Comparison of ENCODE assay signal across 17 mouse cellular contexts in genomic region chr3:115993025-115993424, GRCm38 (mm10). TPM values are rescaled to one million over a fixed set of nuclear protein-coding genes. Genes with fewer than 3 reads are reported as not detected.
A peak's percentile ranks its signal among the peaks of the same experiment; 100 is the strongest.
DNase-seq lines count a peak whose midpoint lies in the region; ATAC-seq and TF ChIP-seq lines count a peak whose summit lies in the region.
"Had no signal": no experiment of that assay in that cellular context is flagged by ENCODE, and none has a peak within 500 bp of the region (broad histone marks: within the 10 kb centered on the region; RNA-seq: fewer than 3 reads in every experiment).

No protein-coding gene starts in this region.

- peak; percentile 49; the same call in 1 of the 2 replicates for ATAC-seq in liver, embryonic 12.5 days
- ATAC-seq in forebrain, postnatal 0 days, result no peak
- ATAC-seq: forebrain, embryonic 14.5 days; midbrain, embryonic 15.5 days; Patski had no signal

- TF ChIP-seq CTCF in forebrain, postnatal 0 days (IDR thresholded peaks at IDR 0.05; ENCODE audit: low read depth), result no peak

- no peaks in the 10 kb centered on the region for H3K27me3 ChIP-seq in liver, embryonic 12.5 days (replicated peaks)
- no peaks in the 10 kb centered on the region for H3K27me3 ChIP-seq in forebrain, postnatal 0 days (ENCODE audit: insufficient read depth, low read length)
- H3K27me3 ChIP-seq: heart, embryonic 15.5 days; limb, embryonic 12.5 days; lung, embryonic 15.5 days; midbrain, embryonic 15.5 days; Patski had no signal

- no peak overlapping the region for H3K4me3 ChIP-seq in liver, embryonic 12.5 days
- H3K4me3 ChIP-seq in forebrain, postnatal 0 days (ENCODE audit: low read depth, low read length), result no peak overlapping the region
- H3K4me3 ChIP-seq: heart, embryonic 15.5 days; limb, embryonic 12.5 days; lung, embryonic 15.5 days; midbrain, embryonic 15.5 days had no signal

- H3K36me3 ChIP-seq in liver, embryonic 12.5 days, result peaks cover 51% of the 10 kb centered on the region
- H3K36me3 ChIP-seq in forebrain, postnatal 0 days (ENCODE audit: insufficient read depth), result peaks cover 11% of the 10 kb centered on the region

- peak; percentile 10 for DNase-seq in kidney, adult 18-20 months
- no peak for DNase-seq in kidney, adult 11 months
- DNase-seq in kidney, postnatal 14 days, result peak; percentile 29
- DNase-seq in left cerebral cortex, postnatal 14 days (ENCODE audit: low spot score in 2 of 2), result no peak
- no peak for DNase-seq in forebrain, postnatal 0 days
- no peak for DNase-seq in frontal cortex, postnatal 10 days (ENCODE audit: low spot score in 2 of 2)
- no peak for DNase-seq in MN1 (ENCODE audit: low spot score)
- DNase-seq: cerebellum, adult 11-12 months; layer of hippocampus, postnatal 36 days; right cerebral cortex, postnatal 14 days had no signal

- no peak overlapping the region for H3K27ac ChIP-seq in liver, embryonic 12.5 days
- H3K27ac ChIP-seq in forebrain, postnatal 0 days (ENCODE audit: low read depth, low read length), result no peak overlapping the region
- H3K27ac ChIP-seq: heart, embryonic 15.5 days; limb, embryonic 12.5 days; lung, embryonic 15.5 days; midbrain, embryonic 15.5 days had no signal

- 79% methylated on average over 10 of the region's 10 CpGs for WGBS in liver, embryonic 12.5 days (ENCODE audit: insufficient replicate concordance)
- 86% methylated on average over 10 of the region's 10 CpGs for WGBS in forebrain, postnatal 0 days

- intact Hi-C loops in left cerebral cortex, postnatal 14 days (cut with DNase I), result no loop called here

- H3K4me2 ChIP-seq in liver, embryonic 12.5 days, result no peak overlapping the region
- no peak overlapping the region for H3K4me2 ChIP-seq in forebrain, postnatal 0 days (ENCODE audit: low read depth)
- H3K4me2 ChIP-seq: heart, embryonic 15.5 days; limb, embryonic 12.5 days; lung, embryonic 15.5 days; midbrain, embryonic 15.5 days had no signal

- H3K4me1 ChIP-seq in liver, embryonic 12.5 days, result no peaks in the 10 kb centered on the region
- no peaks in the 10 kb centered on the region for H3K4me1 ChIP-seq in forebrain, postnatal 0 days (ENCODE audit: insufficient read depth)
- H3K4me1 ChIP-seq: lung, embryonic 15.5 days; midbrain, embryonic 15.5 days had no signal

- H3K9ac ChIP-seq in liver, embryonic 12.5 days, result no peak overlapping the region
- H3K9ac ChIP-seq in forebrain, postnatal 0 days, result no peak overlapping the region
- H3K9ac ChIP-seq: heart, embryonic 15.5 days; limb, embryonic 12.5 days; lung, embryonic 15.5 days; midbrain, embryonic 15.5 days had no signal

- no peaks in the 10 kb centered on the region for H3K9me3 ChIP-seq in liver, embryonic 12.5 days (replicated peaks)
- H3K9me3 ChIP-seq in forebrain, postnatal 0 days (ENCODE audit: low read length), result no peaks in the 10 kb centered on the region
- H3K9me3 ChIP-seq: heart, embryonic 15.5 days; limb, embryonic 12.5 days; lung, embryonic 15.5 days; midbrain, embryonic 15.5 days had no signal

RNA-seq across cellular contexts. Expression of gene Slc30a7, which starts 14.2 kb away (rescaled TPM):
- polyA plus RNA-seq in liver, embryonic 12.5 days (2016; fragmentation: Nextera tagmentation; extraction: Ambion mirVana), result 13.4 and 14.2 TPM in 2 replicates
- 10 to 100 TPM; 24.2 to 26.9 TPM for total RNA-seq in left cerebral cortex, postnatal 14 days (2021)
- total RNA-seq in forebrain, postnatal 0 days (2014; rRNA removed), result 21.1 and 39.1 TPM in 2 replicates
- polyA plus RNA-seq in forebrain, postnatal 0 days (2015; fragmentation: Nextera tagmentation; extraction: Ambion mirVana), result 7.2 and 10.7 TPM in 2 replicates

RNA-seq across cellular contexts. Expression of gene Extl2, which starts 14.2 kb away (rescaled TPM):
- polyA plus RNA-seq in liver, embryonic 12.5 days (2016; fragmentation: Nextera tagmentation; extraction: Ambion mirVana), result 6.3 and 7.2 TPM in 2 replicates
- 10 to 100 TPM; 76.1 to 87.2 TPM for total RNA-seq in left cerebral cortex, postnatal 14 days (2021)
- total RNA-seq in forebrain, postnatal 0 days (2014; rRNA removed), result 38.3 and 40.3 TPM in 2 replicates
- 28.7 and 33.5 TPM in 2 replicates for polyA plus RNA-seq in forebrain, postnatal 0 days (2015; fragmentation: Nextera tagmentation; extraction: Ambion mirVana)

Comparison
In these comparisons a context has a peak if more than half of its experiments do, and no peak if none do; other contexts are left out.
1. DNase-seq: peak in kidney, adult 18-20 months (single experiment) and kidney, postnatal 14 days (single experiment); none in kidney, adult 11 months (single experiment), left cerebral cortex, postnatal 14 days (0 of 2), forebrain, postnatal 0 days (single experiment), frontal cortex, postnatal 10 days (0 of 2) and MN1 (single experiment).